Mouse (Mus musculus) layer of hippocampus, adult 8-10 months (tissue): Measurements from ENCODE around the gene Crebbp. TPM values are rescaled to one million over a fixed set of nuclear protein-coding genes. Genes with fewer than 3 reads are reported as not detected.
"Not testable (repeated sequence)": the region's sequence is repeated elsewhere in the genome, so short reads cannot be mapped to it uniquely, and the experiment has no call there.

Source experiments
- DNase-seq, 2 experiments: peaks; one replicate each; pipeline ENCODE4 v3.0.0; 2022; ENCODE audit warnings: low spot score in 2 of 2
- total RNA-seq, 4 experiments: library from RNA; stranded (reverse); gene quantifications; 2 replicates each; pipeline ENCODE4 v1.2.4; 2022

Gene Crebbp
- total RNA-seq, 4 experiments from 2014 or later, result 74.9 to 89.2 (median 84.2) TPM

GRCm38 (mm10) chr16:4160246-4160897, 53.4 kb downstream of the Crebbp start:
- DNase-seq, result peak; percentile 49 to 73

GRCm38 (mm10) chr16:4153121-4153520, 60.7 kb downstream of the Crebbp start:
- DNase-seq, result no peak

- no peak for DNase-seq
Measured at GRCm38 (mm10) chr16:4138541-4138940, 75.3 kb downstream of the Crebbp start.

- DNase-seq, result no peak
Measured at GRCm38 (mm10) chr16:4133754-4134153, 80.0 kb downstream of the Crebbp start.

DNA sequence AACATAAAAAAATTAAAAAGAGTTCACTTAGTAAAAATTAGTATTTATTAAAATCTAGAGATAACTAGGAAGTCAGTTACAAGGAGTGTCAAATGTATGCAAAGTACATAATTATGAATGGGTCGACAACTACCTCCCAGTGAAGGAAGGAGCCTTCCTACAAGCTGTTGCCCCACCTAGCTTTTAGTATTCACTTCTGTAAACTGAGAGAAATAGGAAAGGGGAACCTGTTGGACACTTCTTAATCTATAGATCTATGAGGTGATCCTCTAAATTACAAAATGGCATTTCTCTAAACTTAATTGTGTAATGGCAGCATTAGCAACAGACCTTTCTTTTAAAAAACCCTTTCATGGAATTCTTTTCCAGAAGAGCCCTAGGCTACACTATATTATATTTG, 84.9 kb downstream of the Crebbp start:
- no peak for DNase-seq

GRCm38 (mm10) chr16:4117072-4117471, 96.7 kb downstream of the Crebbp start:
- DNase-seq, result no peak

- no peak for DNase-seq
Measured at GRCm38 (mm10) chr16:4100374-4100773, 113.4 kb downstream of the Crebbp start.

GRCm38 (mm10) chr16:4097521-4097920, 116.3 kb downstream of the Crebbp start:
- no peak for DNase-seq

GRCm38 (mm10) chr16:4096898-4097297, 116.9 kb downstream of the Crebbp start:
- no peak for DNase-seq

- peak in 1 of 2 experiments; percentile 39 for DNase-seq
Measured at GRCm38 (mm10) chr16:4096141-4096540, 117.7 kb downstream of the Crebbp start.

- no peak for DNase-seq
Measured at GRCm38 (mm10) chr16:4087214-4087913, 126.4 kb downstream of the Crebbp start.

GRCm38 (mm10) chr16:4085851-4086387, 127.9 kb downstream of the Crebbp start:
- no peak for DNase-seq

GRCm38 (mm10) chr16:4085051-4085450, 128.7 kb downstream of the Crebbp start:
- no peak for DNase-seq

- not testable (repeated sequence) for DNase-seq
Measured at GRCm38 (mm10) chr16:4080419-4080818, 133.4 kb downstream of the Crebbp start.

DNA sequence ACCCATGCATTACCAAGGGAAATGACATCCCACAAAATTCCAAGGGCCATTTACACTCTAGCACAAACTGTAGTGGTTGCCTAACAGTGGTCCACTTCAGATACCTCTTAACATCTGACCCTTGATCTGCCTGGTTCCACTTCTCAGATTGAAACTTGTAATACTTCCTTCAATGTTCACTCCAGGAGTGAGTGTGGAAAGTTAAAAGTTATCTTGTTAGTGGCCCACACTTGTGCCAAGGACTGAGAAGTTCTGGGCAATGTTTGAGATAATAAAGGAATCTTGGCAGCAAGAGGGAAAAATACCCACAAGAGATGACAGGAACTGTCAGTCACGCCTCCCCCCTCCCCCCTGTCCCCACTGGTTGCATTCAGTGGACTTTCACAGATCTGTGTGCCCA, 134.1 kb downstream of the Crebbp start:
- no peak for DNase-seq

- DNase-seq, result not testable (repeated sequence)
Measured at GRCm38 (mm10) chr16:4078302-4078701, 135.5 kb downstream of the Crebbp start.

GRCm38 (mm10) chr16:4077384-4078061, 136.3 kb downstream of the Crebbp start, which contains the start of gene Trap1:
Gene Trap1 (minus strand): TSS chr16:4077827.
- DNase-seq, result peak; percentile 89 to 95

DNA sequence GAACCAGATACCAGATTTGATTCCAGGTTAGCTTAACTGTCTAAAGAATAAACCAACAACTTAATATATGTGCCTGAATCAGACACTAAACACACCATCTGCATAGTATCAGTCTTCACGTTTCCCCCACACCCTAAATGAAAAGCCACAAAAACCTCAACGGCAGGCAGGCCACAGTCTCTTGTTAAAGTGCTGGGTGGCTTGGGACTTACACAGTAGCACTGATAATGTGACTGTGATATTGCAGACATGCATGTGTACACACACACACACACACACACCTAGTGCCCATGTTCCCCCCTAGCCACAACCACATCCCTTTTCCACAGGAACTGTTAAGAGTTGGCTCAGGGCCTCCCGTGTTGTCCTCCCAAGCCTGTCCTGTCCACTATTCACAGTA, 139.0 kb downstream of the Crebbp start:
- DNase-seq, result no peak

GRCm38 (mm10) chr16:4074297-4074696, 139.5 kb downstream of the Crebbp start:
- DNase-seq, result no peak

DNA sequence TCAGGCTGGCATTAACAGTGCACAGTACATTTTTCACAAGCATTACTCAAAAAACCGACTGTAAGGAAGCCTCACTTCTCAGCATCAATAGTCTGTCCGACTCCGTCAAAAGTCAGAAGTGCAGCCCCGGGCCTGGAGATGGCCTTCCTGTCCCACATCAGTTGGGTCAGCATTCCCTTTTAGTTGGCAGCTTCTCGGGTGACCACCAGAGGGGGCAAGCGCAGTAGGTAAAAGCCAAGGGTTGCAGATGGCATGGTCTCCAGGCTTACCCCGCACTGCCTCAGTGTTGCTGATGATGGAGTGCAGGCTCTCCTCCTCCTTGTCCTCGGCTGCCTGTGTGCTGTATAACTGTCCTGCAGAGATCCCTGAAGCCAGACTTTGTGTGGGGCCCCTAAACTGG, 145.2 kb downstream of the Crebbp start:
- peak in 1 of 2 experiments; percentile 47 for DNase-seq

- no peak for DNase-seq
Measured at GRCm38 (mm10) chr16:4064945-4065344, 148.9 kb downstream of the Crebbp start.

GRCm38 (mm10) chr16:4053811-4054210, 160.0 kb downstream of the Crebbp start:
- no peak for DNase-seq
